Mouse (Mus musculus): ENCODE results near the gene Gm7356. TPM values are rescaled to one million over a fixed set of nuclear protein-coding genes. Genes with fewer than 3 reads are reported as not detected.
"Not testable (repeated sequence)": the region's sequence is repeated elsewhere in the genome, so short reads cannot be mapped to it uniquely, and the experiment has no call there.

Gene Gm7356
- not detected in 2 replicates for polyA plus RNA-seq (2014; fragmentation: Nextera tagmentation; extraction: Ambion mirVana)

- not testable (repeated sequence) for H3K9ac ChIP-seq (replicated peaks; ENCODE audit: low read depth, low read length); H3K4me3 ChIP-seq (ENCODE audit: low read depth, low read length); H3K27ac ChIP-seq (ENCODE audit: low read depth, low read length); H3K4me2 ChIP-seq (ENCODE audit: low read depth, low read length); H3K4me1 ChIP-seq (ENCODE audit: control insufficient read depth, insufficient read depth, low read length); ATAC-seq (ENCODE audit: low read depth); H3K36me3 ChIP-seq (ENCODE audit: control insufficient read depth, insufficient read depth, low read length); H3K27me3 ChIP-seq (ENCODE audit: control insufficient read depth, insufficient read depth, low read length); H3K9me3 ChIP-seq (ENCODE audit: control insufficient read depth, low read length)
- WGBS = 87% methylated on average over 3 of the region's 4 CpGs
These were observed at the start of gene Gm7356 for GRCm38 (mm10) chr17:14003604-14004003. TSS of gene Gm7356 (minus strand) at chr17:14003704.

DNA sequence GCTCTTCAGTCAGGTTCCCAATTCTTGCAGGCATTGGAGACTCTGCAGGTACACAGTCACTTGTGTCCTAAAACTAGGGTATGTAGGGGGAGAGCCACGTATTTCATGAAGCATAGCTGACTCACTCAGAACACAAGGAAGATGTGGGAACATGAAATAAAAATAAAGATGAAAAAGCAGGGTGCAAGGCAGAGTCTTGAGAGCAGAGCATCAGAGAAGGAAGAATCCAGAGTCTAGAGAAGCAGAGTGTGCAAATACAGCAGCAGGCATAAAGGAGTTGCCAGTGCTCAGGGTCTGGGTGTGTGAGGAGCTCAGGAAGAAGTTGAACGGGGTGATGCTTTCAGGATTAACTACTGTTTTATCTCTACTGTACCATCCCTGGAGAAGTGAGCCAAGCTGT lies 38.4 kb upstream of the Gm7356 start:
- not testable (repeated sequence) for ATAC-seq (ENCODE audit: low read depth); H3K27me3 ChIP-seq (ENCODE audit: control insufficient read depth, insufficient read depth, low read length); H3K27ac ChIP-seq (ENCODE audit: low read depth, low read length); H3K36me3 ChIP-seq (ENCODE audit: control insufficient read depth, insufficient read depth, low read length); H3K4me2 ChIP-seq (ENCODE audit: low read depth, low read length); H3K4me1 ChIP-seq (ENCODE audit: control insufficient read depth, insufficient read depth, low read length); H3K9ac ChIP-seq (replicated peaks; ENCODE audit: low read depth, low read length); H3K9me3 ChIP-seq (ENCODE audit: control insufficient read depth, low read length); H3K4me3 ChIP-seq (ENCODE audit: low read depth, low read length)
- WGBS = 50% methylated on average over 1 of the region's 2 CpGs

- not testable (repeated sequence) for H3K4me1 ChIP-seq (ENCODE audit: control insufficient read depth, insufficient read depth, low read length); H3K9me3 ChIP-seq (ENCODE audit: control insufficient read depth, low read length); H3K27me3 ChIP-seq (ENCODE audit: control insufficient read depth, insufficient read depth, low read length); H3K36me3 ChIP-seq (ENCODE audit: control insufficient read depth, insufficient read depth, low read length); H3K27ac ChIP-seq (ENCODE audit: low read depth, low read length); H3K4me2 ChIP-seq (ENCODE audit: low read depth, low read length); H3K9ac ChIP-seq (replicated peaks; ENCODE audit: low read depth, low read length); H3K4me3 ChIP-seq (ENCODE audit: low read depth, low read length); ATAC-seq (ENCODE audit: low read depth)
- WGBS = 50% methylated on average over 1 of the region's 2 CpGs
These were observed 33.5 kb upstream of the Gm7356 start for GRCm38 (mm10) chr17:14037012-14037411.

GRCm38 (mm10) chr17:14036113-14036512 lies 32.6 kb upstream of the Gm7356 start:
- not testable (repeated sequence) for H3K4me2 ChIP-seq (ENCODE audit: low read depth, low read length); H3K9ac ChIP-seq (replicated peaks; ENCODE audit: low read depth, low read length); H3K36me3 ChIP-seq (ENCODE audit: control insufficient read depth, insufficient read depth, low read length); H3K9me3 ChIP-seq (ENCODE audit: control insufficient read depth, low read length); H3K27me3 ChIP-seq (ENCODE audit: control insufficient read depth, insufficient read depth, low read length); H3K27ac ChIP-seq (ENCODE audit: low read depth, low read length); ATAC-seq (ENCODE audit: low read depth); H3K4me3 ChIP-seq (ENCODE audit: low read depth, low read length); H3K4me1 ChIP-seq (ENCODE audit: control insufficient read depth, insufficient read depth, low read length)
- 94% methylated on average over 4 of the region's 4 CpGs for WGBS

- WGBS = 67% methylated on average over 2 of the region's 2 CpGs
- not testable (repeated sequence) for H3K9ac ChIP-seq (replicated peaks; ENCODE audit: low read depth, low read length); ATAC-seq (ENCODE audit: low read depth); H3K4me2 ChIP-seq (ENCODE audit: low read depth, low read length); H3K4me3 ChIP-seq (ENCODE audit: low read depth, low read length); H3K27ac ChIP-seq (ENCODE audit: low read depth, low read length); H3K4me1 ChIP-seq (ENCODE audit: control insufficient read depth, insufficient read depth, low read length); H3K36me3 ChIP-seq (ENCODE audit: control insufficient read depth, insufficient read depth, low read length); H3K9me3 ChIP-seq (ENCODE audit: control insufficient read depth, low read length); H3K27me3 ChIP-seq (ENCODE audit: control insufficient read depth, insufficient read depth, low read length)
These were observed 10.1 kb downstream of the Gm7356 start for GRCm38 (mm10) chr17:13993425-13993824.

DNA sequence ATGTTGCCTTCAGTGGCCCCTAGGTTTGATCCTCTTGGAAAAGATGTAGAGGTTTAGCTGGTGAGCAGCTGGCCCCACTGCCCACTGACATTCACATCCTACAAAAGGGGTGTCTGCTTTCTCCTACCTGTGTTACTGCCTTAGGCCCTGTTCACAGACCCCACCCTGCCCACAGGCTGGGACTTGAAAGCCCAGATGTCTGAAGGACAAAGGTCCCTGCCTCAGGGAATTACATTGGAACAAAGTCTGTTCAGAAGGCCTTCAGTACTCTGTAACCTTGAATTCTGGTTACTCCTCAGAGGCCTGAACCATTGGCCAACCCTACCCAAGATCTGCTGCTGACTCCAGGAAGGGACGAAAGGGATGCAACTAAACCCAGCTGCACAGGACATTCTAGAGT lies 15.8 kb downstream of the Gm7356 start:
- H3K36me3 ChIP-seq (ENCODE audit: control insufficient read depth, insufficient read depth, low read length) = no peaks in the 10 kb centered on the region
- H3K4me1 ChIP-seq (ENCODE audit: control insufficient read depth, insufficient read depth, low read length) = no peaks in the 10 kb centered on the region
- H3K27me3 ChIP-seq (ENCODE audit: control insufficient read depth, insufficient read depth, low read length) = no peaks in the 10 kb centered on the region
- H3K27ac ChIP-seq (ENCODE audit: low read depth, low read length) = no peak overlapping the region
- H3K4me2 ChIP-seq (ENCODE audit: low read depth, low read length) = no peak overlapping the region
- no peaks in the 10 kb centered on the region for H3K9me3 ChIP-seq (ENCODE audit: control insufficient read depth, low read length)
- no peak for ATAC-seq (ENCODE audit: low read depth)
- WGBS = 92% methylated on average over 1 of the region's 1 CpGs
- H3K9ac ChIP-seq (replicated peaks; ENCODE audit: low read depth, low read length) = no peak overlapping the region
- no peak overlapping the region for H3K4me3 ChIP-seq (ENCODE audit: low read depth, low read length)

GRCm38 (mm10) chr17:13970796-13971195 lies 32.7 kb downstream of the Gm7356 start:
- not testable (repeated sequence) for H3K36me3 ChIP-seq (ENCODE audit: control insufficient read depth, insufficient read depth, low read length); ATAC-seq (ENCODE audit: low read depth); H3K27ac ChIP-seq (ENCODE audit: low read depth, low read length); H3K9ac ChIP-seq (replicated peaks; ENCODE audit: low read depth, low read length); H3K27me3 ChIP-seq (ENCODE audit: control insufficient read depth, insufficient read depth, low read length); H3K4me1 ChIP-seq (ENCODE audit: control insufficient read depth, insufficient read depth, low read length); H3K4me2 ChIP-seq (ENCODE audit: low read depth, low read length); H3K4me3 ChIP-seq (ENCODE audit: low read depth, low read length); H3K9me3 ChIP-seq (ENCODE audit: control insufficient read depth, low read length)
- WGBS = 97% methylated on average over 5 of the region's 5 CpGs

DNA sequence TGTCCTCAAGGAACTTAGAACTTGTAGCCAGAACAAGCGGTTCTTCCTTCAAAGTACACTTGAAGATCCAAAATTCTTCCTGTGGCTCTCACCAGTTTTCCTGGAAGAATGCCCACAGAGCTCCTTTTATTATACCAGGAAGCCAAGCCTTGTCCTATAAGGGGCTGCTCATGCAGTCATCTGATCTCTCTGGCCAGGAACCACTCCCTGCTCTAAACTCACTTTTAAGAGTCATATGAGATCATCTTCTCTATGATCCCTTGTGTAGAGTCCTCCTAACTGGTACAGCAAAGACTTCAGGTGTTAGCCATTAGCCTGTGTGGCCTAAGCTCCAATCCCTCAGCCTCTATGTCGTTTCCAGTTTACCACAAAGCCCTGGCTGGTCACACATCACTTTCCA lies 33.6 kb downstream of the Gm7356 start:
- not testable (repeated sequence) for H3K27ac ChIP-seq (ENCODE audit: low read depth, low read length); H3K36me3 ChIP-seq (ENCODE audit: control insufficient read depth, insufficient read depth, low read length); H3K27me3 ChIP-seq (ENCODE audit: control insufficient read depth, insufficient read depth, low read length); ATAC-seq (ENCODE audit: low read depth); H3K4me3 ChIP-seq (ENCODE audit: low read depth, low read length); H3K9ac ChIP-seq (replicated peaks; ENCODE audit: low read depth, low read length); H3K4me2 ChIP-seq (ENCODE audit: low read depth, low read length); H3K9me3 ChIP-seq (ENCODE audit: control insufficient read depth, low read length); H3K4me1 ChIP-seq (ENCODE audit: control insufficient read depth, insufficient read depth, low read length)
- 70% methylated on average over 1 of the region's 2 CpGs for WGBS

DNA sequence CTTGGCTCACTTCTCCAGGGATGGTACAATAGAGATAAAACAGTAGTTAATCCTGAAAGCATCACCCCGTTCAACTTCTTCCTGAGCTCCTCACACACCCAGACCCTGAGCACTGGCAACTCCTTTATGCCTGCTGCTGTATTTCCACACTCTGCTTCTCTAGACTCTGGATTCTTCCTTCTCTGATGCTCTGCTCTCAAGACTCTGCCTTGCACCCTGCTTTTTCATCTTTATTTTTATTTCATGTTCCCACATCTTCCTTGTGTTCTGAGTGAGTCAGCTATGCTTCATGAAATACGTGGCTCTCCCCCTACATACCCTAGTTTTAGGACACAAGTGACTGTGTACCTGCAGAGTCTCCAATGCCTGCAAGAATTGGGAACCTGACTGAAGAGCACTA lies 38.5 kb downstream of the Gm7356 start:
- not testable (repeated sequence) for H3K27ac ChIP-seq (ENCODE audit: low read depth, low read length); ATAC-seq (ENCODE audit: low read depth); H3K27me3 ChIP-seq (ENCODE audit: control insufficient read depth, insufficient read depth, low read length); H3K9ac ChIP-seq (replicated peaks; ENCODE audit: low read depth, low read length); H3K36me3 ChIP-seq (ENCODE audit: control insufficient read depth, insufficient read depth, low read length); H3K9me3 ChIP-seq (ENCODE audit: control insufficient read depth, low read length); H3K4me2 ChIP-seq (ENCODE audit: low read depth, low read length); H3K4me3 ChIP-seq (ENCODE audit: low read depth, low read length); H3K4me1 ChIP-seq (ENCODE audit: control insufficient read depth, insufficient read depth, low read length)
- 22% methylated on average over 1 of the region's 2 CpGs for WGBS

DNA sequence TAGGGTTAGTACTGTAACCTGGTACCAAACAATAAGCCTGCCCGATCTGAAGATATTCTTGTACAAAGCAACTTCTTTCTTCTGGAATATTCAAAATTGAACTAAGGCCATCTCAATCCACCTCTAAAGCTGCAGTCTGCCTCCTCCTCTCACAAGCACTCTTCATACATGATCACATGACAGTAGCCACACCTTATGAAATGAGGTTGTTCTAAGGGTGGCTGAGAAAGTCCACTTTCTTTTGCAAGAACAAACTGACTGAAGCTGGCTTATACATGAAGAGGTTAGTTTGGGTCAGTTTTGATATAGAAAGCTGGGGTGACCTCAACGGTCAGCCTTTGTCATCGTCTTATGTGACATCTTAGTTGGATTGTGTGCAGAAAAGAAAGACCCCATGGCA lies 41.3 kb downstream of the Gm7356 start:
- WGBS = 94% methylated on average over 3 of the region's 3 CpGs
- H3K27ac ChIP-seq (ENCODE audit: low read depth, low read length); H3K4me3 ChIP-seq (ENCODE audit: low read depth, low read length); H3K4me2 ChIP-seq (ENCODE audit: low read depth, low read length); H3K27me3 ChIP-seq (ENCODE audit: control insufficient read depth, insufficient read depth, low read length); H3K9me3 ChIP-seq (ENCODE audit: control insufficient read depth, low read length); H3K4me1 ChIP-seq (ENCODE audit: control insufficient read depth, insufficient read depth, low read length); H3K9ac ChIP-seq (replicated peaks; ENCODE audit: low read depth, low read length); H3K36me3 ChIP-seq (ENCODE audit: control insufficient read depth, insufficient read depth, low read length); ATAC-seq (ENCODE audit: low read depth): not testable (repeated sequence)

Data from neural tube, embryonic 14.5 days (tissue).